Mouse (Mus musculus) MEL (cell line): ENCODE measurements around the gene Lgr6. TPM values are rescaled to one million over a fixed set of nuclear protein-coding genes. Genes with fewer than 3 reads are reported as not detected.

ENCODE experiments used
- DNase-seq: peaks from one replicate; pipeline ENCODE4 v3.0.0; 2011; ENCODE audit warnings: low read depth, low spot score
- H3K27ac ChIP-seq: 2 replicates; pipeline ENCODE4 v1.5.1; 2012; ENCODE audit warnings: low read depth, mild to moderate bottlenecking, control low read depth, low read length, moderate library complexity; ENCODE audit not compliant: control insufficient read depth
- H3K27me3 ChIP-seq, 2 experiments: fragments of 150-350 bp in 1 of 2; sonication (generic) in 1 of 2; 2 replicates each; pipeline ENCODE4 v1.6.1; 2012; ENCODE audit warnings: low read length in 2 of 2, mild to moderate bottlenecking in 2 of 2, improper control_type of control experiment in 1 of 2, moderate library complexity in 1 of 2; ENCODE audit not compliant: insufficient read depth in 2 of 2, control insufficient read depth in 1 of 2
- H3K36me3 ChIP-seq, 2 experiments: 2 replicates each; pipeline ENCODE4 v1.6.1; 2012 to 2014; ENCODE audit warnings: low read length in 2 of 2, improper control_type of control experiment in 1 of 2, inconsistent platforms in 1 of 2, mild to moderate bottlenecking in 1 of 2; ENCODE audit not compliant: insufficient read depth in 2 of 2, control insufficient read depth in 1 of 2
- H3K4me1 ChIP-seq, 2 experiments: fragments of 150-350 bp in 1 of 2; sonication (generic) in 1 of 2; 2 replicates each; pipeline ENCODE4 v1.6.1; 2012; ENCODE audit warnings: low read length in 2 of 2, improper control_type of control experiment in 1 of 2, mild to moderate bottlenecking in 1 of 2; ENCODE audit not compliant: insufficient read depth in 2 of 2, control insufficient read depth in 1 of 2
- H3K4me3 ChIP-seq, 2 experiments: fragments of 150-350 bp in 1 of 2; sonication (generic) in 1 of 2; 2 replicates each; pipeline ENCODE4 v1.5.1; 2012; ENCODE audit warnings: low read depth in 2 of 2, low read length in 2 of 2, mild to moderate bottlenecking in 2 of 2, moderate library complexity in 2 of 2, control low read depth in 1 of 2, improper control_type of control experiment in 1 of 2; ENCODE audit not compliant: control insufficient read depth in 1 of 2, insufficient read depth in 1 of 2
- H3K79me2 ChIP-seq: 2 replicates; pipeline ENCODE4 v1.6.1; 2012; ENCODE audit warnings: mild to moderate bottlenecking, low read length, moderate library complexity; ENCODE audit not compliant: control insufficient read depth, poor library complexity, insufficient read depth
- H3K9ac ChIP-seq: 2 replicates; pipeline ENCODE4 v1.6.1; 2012; ENCODE audit warnings: low read depth, mild to moderate bottlenecking, control low read depth, low read length, moderate library complexity; ENCODE audit not compliant: control insufficient read depth, poor library complexity, severe bottlenecking
- H3K9me3 ChIP-seq: fragments of 150-350 bp; sonication (generic); replicated peaks from 2 replicates; pipeline ENCODE4 v1.6.1; 2012; ENCODE audit warnings: mild to moderate bottlenecking, low read length, improper control_type of control experiment, moderate library complexity; ENCODE audit not compliant: insufficient read depth
- CHD1 ChIP-seq: IDR thresholded peaks from 2 replicates; pipeline ENCODE4 v1.6.1; 2012; ENCODE audit warnings: low read depth, mild to moderate bottlenecking, inconsistent platforms, low read length, improper control_type of control experiment
- CTCF ChIP-seq, 3 experiments: IDR thresholded peaks in 2 of 3; conservative IDR thresholded peaks in 1 of 3; 2 replicates each; pipeline ENCODE4 v1.5.1; 2011 to 2012; ENCODE audit warnings: low read length in 3 of 3, low read depth in 2 of 3, mild to moderate bottlenecking in 2 of 3, improper control_type of control experiment in 1 of 3, inconsistent platforms in 1 of 3, mixed read lengths in 1 of 3, moderate library complexity in 1 of 3; ENCODE audit not compliant: control insufficient read depth in 1 of 3, insufficient read depth in 1 of 3, poor library complexity in 1 of 3, severe bottlenecking in 1 of 3
- E2F4 ChIP-seq: IDR thresholded peaks from 2 replicates; pipeline ENCODE4 v1.6.1; 2011; ENCODE audit warnings: low read depth, low read length, improper control_type of control experiment, borderline replicate concordance
- ETS1 ChIP-seq: IDR thresholded peaks from 2 replicates; pipeline ENCODE4 v1.6.1; 2012; ENCODE audit warnings: low read depth, mild to moderate bottlenecking, inconsistent platforms, low read length, improper control_type of control experiment, moderate library complexity
- GABPA ChIP-seq: IDR thresholded peaks from 2 replicates; pipeline ENCODE4 v1.6.1; 2012; ENCODE audit warnings: low read depth, mild to moderate bottlenecking, inconsistent platforms, low read length, improper control_type of control experiment, moderate library complexity
- GATA1 ChIP-seq: IDR thresholded peaks from 2 replicates; pipeline ENCODE4 v1.6.1; 2011; ENCODE audit warnings: low read depth, low read length, improper control_type of control experiment
- JUND ChIP-seq: IDR thresholded peaks from 2 replicates; pipeline ENCODE4 v1.6.1; 2011; ENCODE audit warnings: low read depth, mild to moderate bottlenecking, improper control_type of control experiment, low read length
- KAT2A ChIP-seq: conservative IDR thresholded peaks from 2 replicates; pipeline ENCODE4 v1.6.1; 2012; ENCODE audit warnings: low read depth, low read length, improper control_type of control experiment, inconsistent platforms
- MAFK ChIP-seq: IDR thresholded peaks from 2 replicates; pipeline ENCODE4 v1.6.1; 2011; ENCODE audit warnings: low read depth, mild to moderate bottlenecking, low read length, improper control_type of control experiment, borderline replicate concordance
- MAX ChIP-seq: IDR thresholded peaks from 2 replicates; pipeline ENCODE4 v1.6.1; 2011; ENCODE audit warnings: low read length, improper control_type of control experiment
- MXI1 ChIP-seq: IDR thresholded peaks from 2 replicates; pipeline ENCODE4 v1.6.1; 2011; ENCODE audit warnings: mild to moderate bottlenecking, low read depth, low read length, improper control_type of control experiment
- NRF1 ChIP-seq: IDR thresholded peaks from 2 replicates; pipeline ENCODE4 v1.6.1; 2014; ENCODE audit warnings: low read depth, mild to moderate bottlenecking, inconsistent platforms, low read length, improper control_type of control experiment, moderate library complexity; ENCODE audit not compliant: poor library complexity, insufficient read depth, severe bottlenecking
- POLR2A ChIP-seq, 2 experiments: IDR thresholded peaks; 2 replicates each; pipeline ENCODE4 v1.6.1; 2011 to 2012; ENCODE audit warnings: low read length in 2 of 2, mild to moderate bottlenecking in 2 of 2, control low read depth in 1 of 2, improper control_type of control experiment in 1 of 2, low read depth in 1 of 2, moderate library complexity in 1 of 2; ENCODE audit not compliant: control insufficient read depth in 1 of 2, insufficient read depth in 1 of 2, poor library complexity in 1 of 2
- RAD21 ChIP-seq: IDR thresholded peaks from 2 replicates; pipeline ENCODE4 v1.6.1; 2011; ENCODE audit warnings: mild to moderate bottlenecking, low read depth, low read length, improper control_type of control experiment
- RCOR1 ChIP-seq: IDR thresholded peaks from 2 replicates; pipeline ENCODE4 v1.6.1; 2012; ENCODE audit warnings: low read depth, mild to moderate bottlenecking, inconsistent platforms, low read length, improper control_type of control experiment
- SIN3A ChIP-seq: IDR thresholded peaks from 2 replicates; pipeline ENCODE4 v1.6.1; 2012; ENCODE audit warnings: low read length, improper control_type of control experiment, inconsistent platforms
- TAL1 ChIP-seq: IDR thresholded peaks from 2 replicates; pipeline ENCODE4 v1.6.1; 2012; ENCODE audit warnings: mild to moderate bottlenecking, inconsistent platforms, low read length, moderate library complexity, mixed read lengths
- TBP ChIP-seq: IDR thresholded peaks from 2 replicates; pipeline ENCODE4 v1.8.0; 2011; ENCODE audit warnings: low read depth, low read length, improper control_type of control experiment
- TCF12 ChIP-seq: IDR thresholded peaks from 2 replicates; pipeline ENCODE4 v1.6.1; 2014; ENCODE audit warnings: low read depth, mild to moderate bottlenecking, inconsistent platforms, low read length, improper control_type of control experiment, moderate library complexity
- ZC3H11A ChIP-seq: IDR thresholded peaks from 2 replicates; pipeline ENCODE4 v1.6.1; 2012; ENCODE audit warnings: low read depth, mild to moderate bottlenecking, inconsistent platforms, low read length, improper control_type of control experiment
- polyA plus RNA-seq, 2 experiments: library from polyadenylated mRNA; stranded (reverse) in 1 of 2; unstranded in 1 of 2; fragments of >175 nt in 1 of 2; fragments of >200 nt in 1 of 2; gene quantifications; 2 replicates each; pipeline versions ENCODE4 v1.2.1 to v1.2.4; 2012; ENCODE audit warnings: low replicate concordance in 2 of 2, low read depth in 1 of 2; ENCODE audit not compliant: insufficient read length in 2 of 2, insufficient read depth in 1 of 2, missing spikeins in 1 of 2
- total RNA-seq: library from RNA; depleted of rRNA; stranded (reverse); fragments of 300-350 nt; gene quantifications from 2 replicates; pipeline ENCODE4 v1.2.3, GENCODE M21; 2012

Gene Lgr6
- total and polyA plus RNA-seq, 3 experiments = 0.04 to 0.10 TPM; not detected in 1

- TF ChIP-seq MXI1 = no peak
- TF ChIP-seq GABPA = no peak
- no peak for TF ChIP-seq ETS1
- no peak for TF ChIP-seq MAX
- TF ChIP-seq, all 39 proteins: peak for 0
- no peaks in the 10 kb centered on the region for H3K9me3 ChIP-seq
- no peaks in the 10 kb centered on the region for H3K36me3 ChIP-seq
- H3K4me3 ChIP-seq = no peak overlapping the region
- no peak overlapping the region for H3K27ac ChIP-seq
- H3K27me3 ChIP-seq = no peaks in the 10 kb centered on the region; a peak in 1 of 4 replicates
- no peak overlapping the region for H3K9ac ChIP-seq
- no peaks in the 10 kb centered on the region for H3K4me1 ChIP-seq
- H3K79me2 ChIP-seq = no peaks in the 10 kb centered on the region
- no peak for DNase-seq
Measured at GRCm38 (mm10) chr1:135026275-135026674, 78.8 kb downstream of the Lgr6 start.

GRCm38 (mm10) chr1:135023583-135023982 is 81.5 kb downstream of the Lgr6 start:
- no peak overlapping the region for H3K4me3 ChIP-seq
- no peak overlapping the region for H3K9ac ChIP-seq
- no peaks in the 10 kb centered on the region for H3K36me3 ChIP-seq
- no peaks in the 10 kb centered on the region for H3K4me1 ChIP-seq
- H3K9me3 ChIP-seq = no peaks in the 10 kb centered on the region
- TF ChIP-seq TAL1 = no peak
- no peak for TF ChIP-seq MAFK
- TF ChIP-seq POLR2A (IDR thresholded peaks at IDR 0.05; ENCODE audit: control insufficient read depth in 1 of 2, insufficient read depth in 1 of 2, low read depth in 1 of 2, low read length in 2 of 2, poor library complexity in 1 of 2) = no peak
- no peak for TF ChIP-seq TCF12
- TF ChIP-seq SIN3A = no peak
- TF ChIP-seq NRF1 = no peak
- TF ChIP-seq E2F4 = no peak
- peak; percentile 1; the same call in 1 of the 2 replicates for TF ChIP-seq RAD21
- TF ChIP-seq KAT2A = no peak
- no peak for TF ChIP-seq RCOR1
- TF ChIP-seq TBP = no peak
- TF ChIP-seq GATA1 = no peak
- TF ChIP-seq GABPA = no peak
- TF ChIP-seq CTCF (IDR thresholded peaks at IDR 0.05 in 2 of 3, conservative IDR thresholded peaks at IDR 0.05 in 1 of 3; ENCODE audit: control insufficient read depth in 1 of 3, insufficient read depth in 1 of 3, low read depth in 2 of 3, low read length in 3 of 3, poor library complexity in 1 of 3, severe bottlenecking in 1 of 3) = peak; percentile 31 to 38 (median 37); a peak in 4 of 6 replicates
- TF ChIP-seq ZC3H11A = no peak
- no peak for TF ChIP-seq CHD1
- no peak for TF ChIP-seq JUND
- no peak for TF ChIP-seq MAX
- peaks cover 0 to 2% of the 10 kb centered on the region in 2 experiments; a peak in 2 of 4 replicates for H3K27me3 ChIP-seq
- H3K27ac ChIP-seq = no peak overlapping the region
- peak; percentile 32 for DNase-seq
- H3K79me2 ChIP-seq = no peaks in the 10 kb centered on the region
